8 mouse cellular contexts compared by ENCODE assay signal in the genomic region with DNA sequence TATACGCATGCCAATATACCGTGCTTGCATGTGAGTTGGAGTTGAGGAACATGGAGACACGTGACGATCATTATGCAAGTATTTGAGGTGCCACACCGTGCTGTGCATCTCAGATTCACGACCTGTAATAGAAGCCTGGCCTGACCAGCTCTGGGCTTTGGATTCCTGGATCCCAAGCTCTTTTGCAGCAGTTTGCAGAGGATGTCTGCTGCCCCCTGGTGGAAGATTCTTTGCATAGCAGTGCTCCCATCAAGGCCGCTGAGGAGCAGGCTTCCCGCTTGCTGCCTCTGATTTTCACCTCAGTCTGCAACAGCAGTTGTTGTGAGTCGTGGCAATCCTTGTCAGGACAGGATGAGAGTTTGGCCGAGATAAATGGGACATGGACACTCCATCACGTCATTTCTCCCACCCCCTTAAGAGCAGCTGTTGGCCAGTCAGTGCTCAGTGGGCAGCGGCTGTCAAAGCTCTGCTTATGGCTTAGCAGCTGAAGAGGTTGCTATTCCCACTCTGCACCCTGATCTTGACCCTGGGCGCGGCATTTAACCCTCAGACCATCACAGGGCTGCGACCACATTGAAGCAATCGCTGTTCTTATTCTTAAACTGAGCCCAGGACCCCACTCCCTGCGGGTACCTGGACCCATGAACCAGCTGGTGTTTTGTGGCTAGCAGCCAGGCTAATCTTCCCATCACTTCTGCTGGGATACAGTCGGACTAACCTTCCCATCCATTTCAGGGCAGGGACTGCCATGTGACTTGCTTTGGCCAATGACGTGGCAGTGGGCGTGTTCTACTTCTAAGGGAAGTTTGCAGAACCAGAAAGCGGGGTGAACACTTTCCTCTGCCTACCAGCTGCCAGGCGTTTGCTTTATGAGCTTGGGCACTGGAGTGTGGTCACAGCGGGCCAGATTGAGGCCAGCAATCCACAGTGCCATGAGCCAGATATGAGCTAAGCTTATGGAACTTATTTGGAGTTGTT.
DNase-seq lines count a peak whose midpoint lies in the region; ATAC-seq lines count a peak whose summit lies in the region.

No protein-coding gene starts in this region.

- DNase-seq in adrenal gland, adult 18-20 months (ENCODE audit: low spot score in 2 of 2), result peak; percentile 71 to 80
- DNase-seq in embryo, embryonic 10.5 days (ENCODE audit: low spot score), result peak; percentile 93
- DNase-seq in gastrocnemius, postnatal 10 days, result peak; percentile 84
- peak; percentile 76 to 79 for DNase-seq in left cerebral cortex, adult 8-10 months (ENCODE audit: low spot score in 2 of 2)
- DNase-seq in right cerebral cortex, postnatal 14 days, result peak; percentile 86
- DNase-seq in urinary bladder, postnatal 4 days (ENCODE audit: low spot score in 2 of 2), result peak; percentile 70 to 82

- peak; percentile 63 for ATAC-seq in inflammation-experienced regulatory T-cells, adult 6 months
- ATAC-seq in megakaryocyte-erythroid progenitor cell, adult 5-6 weeks (replicated peaks; ENCODE audit: low FRiP score, low TSS enrichment, poor library complexity, severe bottlenecking), result peak; percentile 60

Comparison
In these comparisons a context has a peak if more than half of its experiments do, and no peak if none do; other contexts are left out.
1. Peak in every context shown above with its lines: DNase-seq and ATAC-seq.